Mouse (Mus musculus) cerebellum, postnatal 36 days (tissue): Measurements from ENCODE around the gene Ap2a1.
A peak's percentile ranks its signal among the peaks of the same experiment; 100 is the strongest.

Experiments
- DNase-seq, 2 experiments: peaks; one replicate each; pipeline ENCODE4 v3.0.0; 2021 to 2022; ENCODE audit warnings: mixed read lengths in 2 of 2

Gene Ap2a1

DNA sequence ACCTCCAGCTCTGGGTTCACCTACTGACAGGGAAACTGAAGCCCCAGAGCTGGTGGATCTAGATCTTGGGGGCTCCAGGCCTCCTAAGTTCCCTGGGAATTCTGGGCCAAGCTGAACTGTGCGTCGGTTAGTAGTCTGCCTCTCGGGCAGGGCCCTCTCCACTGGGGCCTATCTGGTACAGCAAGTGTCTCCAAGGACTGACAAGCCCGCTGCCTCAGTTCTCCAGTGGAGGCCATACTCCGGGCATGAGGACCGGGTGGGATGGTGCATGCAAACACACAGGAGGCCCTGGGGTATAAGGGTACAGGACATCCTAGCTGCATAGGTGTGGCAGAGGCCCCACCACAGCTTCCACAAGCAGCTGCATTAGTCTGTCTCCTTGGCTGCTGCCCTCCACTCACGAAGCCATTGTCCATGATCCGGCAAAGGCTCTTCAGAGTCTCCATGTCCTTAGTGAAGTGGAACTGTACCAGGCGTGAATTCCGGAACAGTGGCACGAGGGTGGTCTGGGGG, 65.3 kb downstream of the Ap2a1 start:
- no peak for DNase-seq

DNA sequence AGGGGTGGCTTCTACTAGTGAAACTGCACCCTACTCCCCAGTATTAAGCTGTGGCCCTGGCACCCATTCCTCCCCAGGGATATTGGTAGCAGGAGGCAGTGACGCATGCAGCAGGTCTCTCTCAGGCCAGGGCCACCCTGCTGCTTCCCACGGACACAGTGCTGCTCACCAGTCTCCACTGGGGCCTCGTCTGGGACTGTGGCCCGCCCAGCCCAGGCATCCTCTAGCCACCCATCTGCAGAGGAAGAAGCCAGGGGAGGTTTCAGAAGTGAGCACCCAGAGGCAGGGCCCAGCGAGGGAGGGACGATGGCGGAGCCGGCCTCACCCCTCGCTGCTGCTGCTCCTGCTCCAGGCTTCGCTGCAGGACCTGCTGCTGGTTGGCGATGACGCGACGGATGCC, 66.1 kb downstream of the Ap2a1 start:
- no peak for DNase-seq

- DNase-seq = no peak
Observed at GRCm38 (mm10) chr7:44862434-44862833, 66.9 kb downstream of the Ap2a1 start.

GRCm38 (mm10) chr7:44861429-44861816, 67.9 kb downstream of the Ap2a1 start:
- no peak for DNase-seq

DNA sequence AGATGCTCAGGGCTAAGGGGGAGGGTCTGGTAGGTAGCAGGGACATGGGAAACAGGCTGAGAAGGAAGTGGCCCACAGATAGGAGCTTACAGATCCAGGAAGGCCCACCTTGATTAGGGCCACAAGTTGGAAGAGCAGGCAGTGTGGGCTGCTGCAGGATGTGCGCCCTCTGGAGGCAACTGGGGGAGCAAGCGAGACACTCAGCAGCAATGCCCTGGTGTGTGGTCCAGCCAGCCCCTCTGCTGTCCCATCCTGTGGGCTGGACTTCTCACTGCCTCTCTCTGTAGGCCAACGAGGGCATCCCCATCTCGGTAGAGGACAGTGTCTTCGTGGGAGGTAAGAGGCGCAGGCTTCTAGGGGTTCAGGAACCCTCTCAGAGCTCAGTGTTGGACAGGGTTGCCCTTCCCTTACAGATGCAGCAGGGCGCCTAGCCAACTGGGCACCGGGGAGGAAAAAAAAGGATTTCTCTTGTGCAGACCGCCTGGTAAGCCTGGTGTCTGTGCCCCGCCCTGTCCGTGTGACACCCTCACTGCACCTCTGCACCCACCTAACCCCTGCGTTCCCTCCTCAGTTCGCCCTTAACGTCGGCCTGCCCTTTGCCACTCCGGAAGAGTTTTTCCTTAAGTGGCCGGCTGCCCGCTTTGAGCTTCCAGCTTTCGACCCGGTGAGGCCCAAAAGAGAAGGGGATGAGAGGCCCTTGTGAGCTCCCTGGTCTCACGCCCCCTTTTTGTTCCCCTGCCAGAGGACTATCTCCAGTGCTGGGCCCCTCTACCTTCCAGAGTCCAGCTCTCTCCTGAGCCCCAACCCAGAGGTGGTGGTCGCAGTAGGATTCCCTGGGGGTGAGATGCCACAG, 68.5 kb downstream of the Ap2a1 start:
- DNase-seq = peak; percentile 68 to 72

- no peak for DNase-seq
Observed at GRCm38 (mm10) chr7:44859896-44860295, 69.4 kb downstream of the Ap2a1 start.

DNA sequence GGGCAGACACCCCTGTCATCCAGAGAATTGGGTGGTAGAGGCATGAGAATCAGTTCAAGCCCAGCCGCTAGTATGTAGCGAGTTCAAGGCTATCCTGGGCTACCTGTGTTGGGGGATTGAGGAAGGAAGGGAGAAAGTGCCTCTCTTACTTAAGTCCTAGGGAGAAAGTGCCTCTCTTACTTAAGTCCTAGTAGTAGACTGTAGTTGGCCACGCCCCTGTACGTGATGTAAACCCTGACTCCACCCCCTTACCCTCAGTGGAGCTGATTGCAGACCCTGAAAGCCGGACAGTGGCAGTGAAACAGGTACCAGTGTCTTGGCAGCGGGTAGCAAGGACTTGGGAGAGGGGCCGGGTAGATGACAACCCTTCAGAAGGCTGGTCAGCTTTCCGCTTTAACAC, 71.4 kb downstream of the Ap2a1 start:
- DNase-seq = no peak

- DNase-seq = peak; percentile 82 to 86
Observed at GRCm38 (mm10) chr7:44857042-44857552, 72.2 kb downstream of the Ap2a1 start, which contains the start of gene Pnkp. Gene Pnkp (plus strand): TSS chr7:44857139.

DNA sequence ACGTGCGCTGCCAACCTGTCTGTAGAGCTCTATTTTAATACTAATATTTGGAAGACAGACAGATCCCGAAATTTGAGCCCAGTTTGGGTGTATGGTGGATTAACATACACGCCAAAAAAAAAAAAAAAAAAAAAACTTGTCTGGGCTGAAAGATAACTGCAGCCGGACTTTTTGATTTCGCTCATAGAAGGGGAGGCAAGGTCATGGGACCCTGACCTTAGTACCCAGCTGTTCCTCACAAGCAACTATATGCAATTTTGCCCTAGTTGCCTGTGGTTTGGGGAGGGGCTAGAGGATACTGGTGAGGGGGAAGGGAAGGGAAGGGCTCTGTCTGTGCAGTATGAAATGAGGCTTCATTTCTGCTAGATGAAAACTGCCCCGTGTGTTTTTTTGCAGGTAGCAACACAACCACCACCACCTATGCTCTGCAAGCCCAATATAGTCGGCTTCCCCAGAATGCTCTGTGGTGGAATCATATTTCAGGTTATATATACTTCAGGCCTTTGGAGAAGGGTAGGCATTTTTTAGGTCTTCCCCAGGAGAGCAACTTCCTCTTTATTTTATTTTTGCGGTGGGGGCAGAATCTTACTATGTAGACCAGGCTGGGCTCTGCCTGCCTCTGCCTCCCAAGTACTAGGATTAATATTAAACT, 72.9 kb downstream of the Ap2a1 start:
- no peak for DNase-seq

- DNase-seq = no peak
Observed at GRCm38 (mm10) chr7:44855036-44855435, 74.3 kb downstream of the Ap2a1 start.

DNA sequence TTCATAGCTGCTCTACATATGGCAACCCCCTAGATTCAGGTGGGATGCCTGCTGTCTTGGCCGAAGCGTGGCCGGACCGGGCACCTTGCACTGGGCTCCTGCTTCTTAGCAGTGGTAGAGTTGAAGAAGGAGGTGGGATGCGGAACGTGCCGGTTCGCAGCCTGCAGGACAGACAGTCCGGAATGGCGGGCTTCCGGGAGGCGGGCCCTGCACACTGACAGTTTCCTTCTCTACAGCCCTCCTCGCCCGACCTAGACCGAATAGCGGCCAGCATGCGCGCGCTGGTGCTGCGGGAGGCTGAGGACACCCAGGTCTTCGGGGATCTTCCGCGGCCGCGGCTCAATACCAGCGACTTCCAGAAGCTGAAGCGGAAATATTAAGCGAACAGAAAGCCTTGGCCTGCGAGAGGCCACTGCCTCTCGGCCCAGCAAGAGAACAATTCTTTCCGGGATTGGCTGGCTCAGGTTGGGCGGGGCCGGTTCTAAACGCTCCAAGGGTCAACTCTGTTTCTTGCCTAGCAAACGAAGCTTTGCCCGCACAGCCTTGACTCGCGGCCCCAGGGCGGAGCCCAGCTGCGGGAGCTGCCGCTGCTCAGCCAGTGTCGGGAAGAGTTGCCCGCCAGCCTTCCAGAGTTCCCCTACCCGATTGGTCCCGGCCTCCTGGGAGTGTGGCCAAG, 74.8 kb downstream of the Ap2a1 start:
- DNase-seq = peak; percentile 80 to 81

GRCm38 (mm10) chr7:44853596-44854355, 75.5 kb downstream of the Ap2a1 start:
- DNase-seq = no peak

- no peak for DNase-seq
Observed at GRCm38 (mm10) chr7:44853065-44853464, 76.2 kb downstream of the Ap2a1 start.

GRCm38 (mm10) chr7:44852259-44853027, 76.9 kb downstream of the Ap2a1 start:
- DNase-seq = no peak

- no peak for DNase-seq
Observed at GRCm38 (mm10) chr7:44851625-44852234, 77.6 kb downstream of the Ap2a1 start.

DNA sequence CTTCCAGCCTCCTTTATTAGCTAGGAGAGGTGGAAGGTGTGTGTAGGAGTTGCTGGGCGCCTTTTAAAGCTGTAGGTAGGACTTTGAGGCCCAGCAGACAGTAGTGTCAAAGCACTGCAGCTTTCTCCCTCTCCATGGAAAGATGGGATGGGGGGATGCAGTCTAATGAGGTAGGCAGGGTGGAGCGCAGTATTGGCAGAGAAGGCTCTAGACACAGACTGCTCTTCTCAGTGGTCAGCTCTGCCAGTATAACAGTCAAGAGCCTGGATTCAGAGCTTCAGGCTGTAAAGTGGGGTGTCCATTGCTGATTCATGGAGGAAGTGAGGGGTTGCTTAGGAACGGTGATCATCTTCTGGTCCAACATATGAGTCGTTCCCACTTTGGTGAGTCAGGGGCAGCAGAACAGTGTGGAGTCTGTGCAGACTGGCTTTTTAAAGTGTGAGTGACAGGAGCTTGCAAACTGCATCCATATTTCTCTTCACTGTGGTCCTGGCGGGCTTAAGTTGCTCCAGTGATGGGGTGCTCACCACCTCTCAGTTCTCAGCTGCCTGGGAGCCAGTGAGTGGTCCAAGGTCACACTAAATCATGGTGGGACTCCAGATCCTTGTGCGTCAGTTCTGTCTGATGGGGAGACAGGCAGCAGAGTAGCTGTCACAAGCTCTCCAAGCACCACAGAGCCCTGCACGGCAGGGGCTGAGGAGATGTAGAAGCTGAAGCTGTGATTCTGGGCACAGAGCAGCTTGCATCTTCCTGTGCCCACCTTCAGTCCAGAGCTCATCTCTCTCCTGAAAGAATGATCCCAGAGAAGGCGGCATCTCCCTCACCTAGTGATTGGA, 78.3 kb downstream of the Ap2a1 start:
- DNase-seq = no peak
